Mouse (Mus musculus): Measurements from ENCODE around the gene Skida1.

DNA sequence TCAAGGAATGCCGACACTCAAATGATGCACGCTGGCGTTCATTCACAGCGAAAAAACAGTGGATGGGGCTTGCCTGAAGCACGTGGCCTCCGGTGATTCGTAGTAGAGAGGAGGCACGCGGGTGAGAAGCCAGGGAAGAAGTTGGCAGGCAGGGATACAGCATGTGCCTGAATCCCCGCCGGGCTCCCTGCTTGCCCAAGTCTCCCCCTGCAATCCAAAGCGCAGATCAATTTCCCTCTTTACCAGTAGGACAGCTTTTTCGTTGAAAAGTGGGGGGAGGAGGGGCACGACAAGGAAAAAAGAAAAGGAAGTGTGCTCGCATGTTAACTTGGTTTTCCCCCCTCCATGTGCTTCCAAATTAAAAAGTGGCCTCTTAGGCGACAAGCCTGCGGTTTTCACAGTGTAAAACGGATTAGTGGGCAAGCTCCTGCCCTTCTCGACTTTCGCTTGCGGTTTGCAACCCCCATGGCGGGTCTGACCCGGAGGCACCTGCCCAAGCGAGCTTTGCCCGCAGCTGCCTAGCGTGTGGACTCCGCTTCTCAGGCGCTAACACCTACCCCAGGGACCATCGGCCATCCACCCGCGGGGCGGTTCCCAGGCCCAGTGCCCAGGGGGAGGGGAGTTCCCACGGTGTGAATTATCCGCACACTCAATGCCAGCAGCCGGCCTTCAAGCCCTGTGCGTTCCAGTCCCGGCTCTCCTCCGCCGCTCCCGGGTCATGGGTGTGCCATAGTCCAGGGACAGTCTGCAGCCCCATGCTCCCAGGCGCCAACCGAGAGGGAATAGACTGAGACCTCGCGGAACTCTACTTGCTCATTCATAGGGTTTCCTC is 22.5 kb downstream of the Skida1 start:
- TF ChIP-seq POLR2A (IDR thresholded peaks at IDR 0.05; ENCODE audit: control insufficient read depth, low read depth, low read length): no peak
- no peak for TF ChIP-seq CTCF (IDR thresholded peaks at IDR 0.05; ENCODE audit: control insufficient read depth, insufficient read depth, insufficient replicate concordance, low read depth, low read length)
